Mouse (Mus musculus) cerebellum, postnatal 14 days (tissue): ENCODE data around the gene Map7d1.
A peak's percentile ranks its signal among the peaks of the same experiment; 100 is the strongest.

Experiments
- DNase-seq, 2 experiments: peaks; one replicate each; pipeline ENCODE4 v3.0.0; 2021; ENCODE audit warnings: mixed read lengths in 2 of 2

Map7d1 gene

DNA sequence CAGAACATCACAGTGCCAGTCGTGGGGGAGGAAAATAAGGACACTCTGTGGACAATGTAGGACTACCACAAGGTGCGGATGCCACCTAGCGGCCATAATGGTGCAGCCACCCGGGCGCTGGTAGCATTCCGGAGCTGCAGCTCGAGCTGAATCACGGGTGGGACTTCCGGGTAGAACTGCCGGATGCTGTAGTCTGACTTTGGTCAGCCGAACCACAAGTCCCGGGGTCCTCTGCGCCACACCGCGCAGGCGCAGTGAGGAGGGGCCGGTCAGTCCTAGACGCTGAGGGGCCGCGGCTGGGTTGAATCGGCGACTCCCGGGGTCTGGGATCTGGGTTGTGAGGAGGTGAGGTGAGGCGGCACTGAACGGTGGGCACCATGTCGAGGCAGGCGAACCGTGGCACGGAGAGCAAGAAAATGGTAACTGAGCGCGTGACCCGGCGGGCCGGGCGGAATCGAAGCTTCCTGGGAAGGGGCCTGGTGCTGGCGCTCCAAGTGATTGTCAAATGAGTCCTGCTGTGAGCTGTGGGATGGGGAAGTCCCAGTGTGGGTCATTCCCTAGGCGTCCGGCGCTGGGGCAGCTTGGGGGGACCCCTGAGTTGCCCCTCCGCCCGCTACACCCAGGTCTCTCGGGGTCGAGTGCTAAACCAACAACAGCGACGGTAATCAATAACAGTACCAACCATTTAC, 6.1 kb upstream of the Map7d1 start, which contains the start of gene Trappc3:
TSS of gene Trappc3 (plus strand) at position 207 of the 689 bp plus-strand sequence.
- DNase-seq: peak; percentile 100

DNA sequence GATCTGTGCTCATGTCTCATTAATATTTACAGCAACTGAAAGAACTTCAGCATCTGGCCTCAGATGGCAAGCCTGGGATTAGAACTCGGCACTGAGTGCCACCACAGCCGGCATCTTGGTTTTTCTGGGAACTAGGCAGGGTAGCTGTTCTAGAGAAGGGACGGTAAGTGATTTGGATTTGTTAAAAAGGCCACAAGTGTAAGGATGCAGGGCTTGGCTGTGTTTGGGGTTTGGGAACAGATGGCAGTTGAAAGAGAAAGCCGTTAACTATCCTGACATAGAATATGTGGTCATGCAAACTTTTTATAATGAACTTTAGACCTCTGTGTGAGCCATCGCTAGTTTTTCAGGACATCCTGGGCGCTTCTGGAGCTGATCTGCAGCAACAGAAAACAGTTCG, 5.5 kb upstream of the Map7d1 start:
- DNase-seq: no peak

GRCm38 (mm10) chr4:126261266-126261665, 5.1 kb upstream of the Map7d1 start:
- DNase-seq: no peak

DNA sequence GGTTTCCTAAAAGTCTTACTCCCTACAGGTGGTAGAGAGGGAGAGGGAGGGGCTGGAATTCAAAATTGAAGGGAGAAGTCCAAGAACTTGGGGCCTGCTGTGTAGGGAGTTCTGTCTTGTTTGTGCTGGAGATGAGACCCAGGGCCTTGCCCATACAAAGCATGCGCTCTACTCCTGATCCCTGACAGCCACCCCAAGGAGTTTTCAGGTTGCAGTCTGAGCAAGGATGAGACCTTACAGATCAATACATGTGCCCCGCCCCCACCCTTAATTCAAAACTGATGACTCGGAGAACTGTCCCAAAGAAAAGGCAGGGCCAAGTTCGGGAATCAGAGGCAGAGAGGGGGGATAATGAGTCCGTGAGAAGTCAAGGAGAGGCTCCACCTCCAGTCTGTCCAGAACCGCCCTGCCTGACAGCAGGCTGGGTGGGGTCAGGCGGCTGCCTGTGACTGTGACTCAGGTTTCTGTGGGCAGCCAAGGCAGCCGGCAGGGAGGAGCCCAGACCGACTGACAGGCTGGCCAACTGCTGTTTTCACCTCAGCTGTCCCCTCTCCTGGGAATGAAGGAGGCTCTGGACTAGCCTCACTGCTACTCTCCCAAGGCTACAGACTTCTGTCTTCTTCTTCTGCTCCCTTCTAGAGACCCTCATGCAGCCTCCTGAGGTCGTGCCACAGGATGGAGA, 4.5 kb upstream of the Map7d1 start:
- peak; percentile 52 to 58 for DNase-seq

- peak; percentile 36 to 46 for DNase-seq
These were observed 3.5 kb upstream of the Map7d1 start for GRCm38 (mm10) chr4:126259523-126260160.

- DNase-seq: peak in 1 of 2 experiments; percentile 45
These were observed 2.9 kb upstream of the Map7d1 start for GRCm38 (mm10) chr4:126259063-126259462.

DNA sequence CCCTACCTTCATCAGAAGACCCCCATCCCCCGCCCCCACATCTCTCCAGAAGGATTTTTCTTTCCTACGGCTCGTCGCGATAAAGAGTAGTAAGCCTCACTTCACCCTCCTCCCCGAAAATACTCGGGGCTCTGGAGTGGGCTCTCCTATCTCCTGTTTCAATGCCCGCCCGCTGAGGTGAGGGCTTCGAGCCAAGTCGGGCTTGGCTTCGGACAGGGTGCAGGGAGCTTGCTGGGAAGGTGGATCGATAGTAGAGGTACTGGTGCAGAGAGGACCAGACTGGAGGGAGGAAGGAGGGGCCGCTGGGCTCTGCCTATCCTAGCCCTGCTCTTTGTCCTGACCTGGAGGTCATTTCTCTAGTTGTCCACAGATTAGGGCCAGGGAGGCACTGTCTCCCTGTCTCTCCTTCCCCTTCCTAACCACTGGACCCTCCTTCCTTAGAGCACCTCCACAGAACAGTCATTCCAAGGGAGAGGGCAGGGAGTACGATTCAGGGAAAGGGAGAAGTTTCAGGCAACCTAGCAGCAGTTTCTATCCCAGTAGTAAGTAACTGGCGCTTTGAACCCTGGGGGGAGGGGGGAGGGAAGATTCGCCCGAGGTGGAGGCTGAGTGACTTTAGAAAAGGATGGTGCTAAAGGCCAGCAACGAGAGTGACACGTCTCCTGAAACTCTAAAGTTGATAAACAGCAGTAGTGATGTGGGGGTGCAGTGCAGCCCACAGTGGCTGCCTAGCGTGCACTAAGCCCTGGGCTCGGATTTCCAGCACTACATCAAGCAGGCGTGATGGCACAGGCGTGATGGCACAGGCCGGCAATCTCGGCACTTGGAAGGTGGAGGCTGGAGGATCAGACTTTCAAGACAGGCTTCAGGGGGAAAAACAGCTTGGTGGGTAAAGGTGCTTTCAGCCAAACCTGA, 1.1 kb upstream of the Map7d1 start:
- peak; percentile 78 to 79 for DNase-seq

- peak; percentile 60 to 71 for DNase-seq
These were observed 786 bp downstream of the Map7d1 start for GRCm38 (mm10) chr4:126255113-126256001.

GRCm38 (mm10) chr4:126254315-126255112, 1.6 kb downstream of the Map7d1 start:
- DNase-seq: peak; percentile 73 to 76

- no peak for DNase-seq
These were observed 2.4 kb downstream of the Map7d1 start for GRCm38 (mm10) chr4:126253637-126254272.

DNA sequence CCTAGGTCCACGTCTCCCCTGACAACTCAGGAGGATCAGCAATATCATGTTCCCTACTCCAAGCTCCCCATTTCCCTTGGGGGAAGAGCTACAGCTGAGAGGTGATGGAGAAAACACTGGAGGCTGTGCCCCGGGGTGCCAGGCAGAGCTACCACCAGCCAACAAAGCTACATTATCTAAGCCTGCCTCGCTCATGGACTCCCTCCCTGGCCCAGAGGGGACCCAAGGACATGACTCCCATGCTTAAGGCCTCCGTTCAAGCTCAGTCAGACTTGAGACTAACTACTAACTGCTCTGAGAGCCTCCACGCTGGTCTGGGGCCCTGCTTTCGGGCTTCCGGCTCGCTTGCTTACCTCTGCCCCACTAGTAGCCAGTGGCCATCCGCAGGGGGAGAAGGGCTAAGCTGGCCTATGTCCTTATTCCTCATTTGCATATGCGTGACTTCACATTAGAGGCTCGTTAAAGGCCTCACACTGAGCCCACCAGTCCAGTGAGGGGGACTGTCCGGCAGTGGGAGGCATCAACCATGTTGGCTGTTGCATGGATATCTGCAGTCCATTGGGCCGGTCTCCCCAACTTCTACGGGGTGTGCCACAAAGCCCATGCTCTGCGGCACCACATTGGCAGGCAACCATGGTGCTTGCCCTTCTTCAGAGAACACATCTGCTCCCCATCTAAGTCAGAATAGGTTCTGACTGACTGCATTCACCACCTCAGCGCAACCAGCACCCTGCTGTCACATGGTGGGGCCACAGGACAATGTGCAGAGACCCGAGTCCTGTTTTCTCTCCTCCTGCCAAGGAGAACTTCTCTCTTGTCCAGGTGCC, 3.5 kb downstream of the Map7d1 start:
- no peak for DNase-seq

DNA sequence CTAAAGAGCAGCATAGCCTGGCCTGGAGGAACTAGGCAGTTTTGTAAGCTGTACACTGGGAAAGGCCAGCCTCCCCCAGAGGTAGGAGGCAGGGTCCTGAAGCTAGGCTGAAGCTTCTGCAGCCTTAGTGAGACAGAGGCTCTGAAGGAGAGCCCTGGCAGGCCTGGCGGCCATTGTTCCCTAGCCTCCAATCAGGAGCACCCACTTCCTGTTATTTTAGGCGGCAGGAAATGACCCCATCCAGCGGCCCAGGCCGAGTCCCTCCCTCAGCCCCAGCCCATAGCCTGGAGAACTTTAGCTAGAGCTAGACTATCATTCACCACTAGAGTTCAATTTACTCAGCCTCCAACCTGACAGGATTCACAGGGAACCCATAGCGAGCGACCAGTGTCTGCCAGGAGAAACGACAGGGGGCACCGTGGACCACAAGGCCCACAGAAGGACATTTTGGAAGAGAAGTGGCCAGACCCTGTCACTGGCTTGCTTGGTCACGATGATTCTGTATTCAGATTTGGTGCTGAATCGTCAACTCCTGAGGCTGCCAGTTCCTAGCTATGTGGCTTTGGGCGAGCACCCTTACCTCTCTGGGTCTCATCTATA, 4.4 kb downstream of the Map7d1 start:
- no peak for DNase-seq

DNA sequence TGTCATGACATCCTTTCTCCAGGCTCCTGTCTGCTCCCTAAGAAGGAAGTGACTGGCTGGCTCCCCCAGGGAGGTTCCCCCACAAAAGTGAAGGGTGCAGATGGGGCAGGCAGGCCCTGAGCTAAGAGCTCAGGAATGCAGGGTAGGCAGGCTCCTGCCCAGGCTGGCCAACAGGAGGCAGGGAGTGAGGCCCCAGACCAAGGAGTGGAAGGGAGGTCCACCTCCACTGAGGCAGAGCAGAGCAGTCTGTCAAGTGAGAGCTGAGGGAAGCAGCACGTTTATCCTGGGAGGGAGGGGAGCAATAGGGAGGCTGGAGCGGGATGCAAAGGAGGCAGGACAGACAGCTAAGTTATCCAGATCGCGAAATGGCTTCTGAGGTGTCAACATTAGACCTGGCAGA, 5.5 kb downstream of the Map7d1 start:
- no peak for DNase-seq

GRCm38 (mm10) chr4:126248261-126248868, 7.8 kb downstream of the Map7d1 start:
- DNase-seq: no peak

DNA sequence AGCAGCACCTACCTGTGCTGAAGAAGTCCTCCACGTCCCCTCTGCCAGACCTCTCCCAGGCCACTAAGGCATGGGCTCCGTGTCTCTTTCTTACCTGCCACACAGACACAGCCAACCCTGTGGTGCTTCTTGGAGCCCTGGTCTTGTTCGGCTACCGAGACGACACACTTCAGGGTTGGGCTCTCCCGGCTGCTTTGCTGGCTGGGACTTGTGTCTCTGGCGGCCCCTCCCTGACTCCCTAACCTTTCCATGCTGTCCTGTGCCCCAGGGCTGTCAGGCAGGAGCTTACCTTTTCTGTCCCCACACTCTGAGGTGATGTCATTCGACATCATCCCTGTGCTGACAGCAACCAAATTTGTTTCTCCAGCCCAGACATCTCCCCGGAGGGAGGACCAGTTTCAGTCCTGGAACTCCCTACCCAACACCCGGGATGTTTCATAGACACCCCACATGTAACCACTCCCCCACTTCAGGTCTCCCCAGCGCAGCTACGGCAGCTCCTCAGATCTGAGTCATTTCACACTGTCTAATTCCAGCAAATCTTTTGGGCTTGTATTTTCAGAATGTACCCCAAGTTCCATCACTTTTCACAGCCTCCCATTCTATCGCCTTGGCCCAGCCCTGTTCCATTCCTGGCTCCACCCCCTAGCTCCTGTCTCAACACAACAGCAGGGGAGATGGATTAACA, 9.8 kb downstream of the Map7d1 start:
- DNase-seq: no peak

DNA sequence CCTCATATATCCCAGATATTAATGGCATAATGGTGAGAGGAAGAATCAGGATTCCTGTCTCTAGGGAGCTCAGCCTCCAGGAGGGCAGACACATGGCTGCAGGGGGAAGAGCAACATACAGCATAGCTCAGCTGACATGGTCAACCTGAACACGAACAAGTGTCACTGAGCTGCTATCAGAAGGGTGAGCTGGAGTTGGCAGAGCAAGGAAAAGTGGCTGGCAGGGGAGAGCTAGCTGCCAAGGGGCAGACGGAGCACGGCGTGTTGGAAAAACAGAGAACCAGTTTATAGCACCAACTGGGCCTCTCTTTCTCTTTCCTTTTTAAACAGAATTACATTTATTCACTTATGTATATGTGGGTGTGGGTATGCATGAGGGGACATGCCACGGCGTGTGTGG, 13.6 kb downstream of the Map7d1 start:
- peak; percentile 67 to 75 for DNase-seq

DNA sequence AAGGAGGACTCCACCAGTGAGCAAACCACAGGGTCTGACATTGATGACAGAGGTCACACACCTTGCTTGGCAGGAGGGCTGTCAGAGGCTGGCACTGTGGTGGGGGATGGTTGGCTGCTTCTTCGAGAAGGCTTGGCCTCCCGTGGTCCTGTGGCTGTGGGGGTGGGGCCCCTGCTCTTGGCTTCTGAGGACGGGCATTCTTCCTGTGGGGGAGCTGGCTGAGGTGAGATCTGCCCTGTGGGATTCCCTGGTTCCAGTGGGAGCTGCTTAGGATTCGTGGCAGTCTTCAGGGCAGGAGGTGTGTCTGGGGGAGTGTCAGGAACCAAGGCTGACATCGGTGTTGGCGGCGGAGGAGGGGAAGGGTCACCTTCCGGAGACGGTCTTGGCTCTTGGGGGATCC, 14.2 kb downstream of the Map7d1 start:
- peak; percentile 40 to 45 for DNase-seq
